Mouse (Mus musculus) sigmoid colon, adult 10 weeks (tissue): Measurements from ENCODE around the gene Lypd6b. TPM values are rescaled to one million over a fixed set of nuclear protein-coding genes. Genes with fewer than 3 reads are reported as not detected.

Experiments used
- polyA plus RNA-seq: library from polyadenylated mRNA; stranded (reverse); fragments of 350-450 nt; fragmentation: Illumina TruSeq; extraction: RNeasy Lipid Tissue Mini Kit (QIAGEN cat#74804); gene quantifications from one replicate; pipeline ENCODE4 v1.2.3, GENCODE M21; 2014; ENCODE audit warnings: low read depth, low replicate concordance

The Lypd6b gene
- polyA plus RNA-seq = 7.3 TPM

GRCm38 (mm10) chr2:49787376-49788050, at the start of gene Lypd6b:
Gene Lypd6b, plus strand, starts transcription at chr2:49787688.

Other genes with a start within 250 kb of the Lypd6b start
- gene Kif5c, start 168.4 kb upstream of the Lypd6b start, polyA plus RNA-seq = 7.6 TPM